Mouse (Mus musculus): Measurements from ENCODE around the gene Mical1. TPM values are rescaled to one million over a fixed set of nuclear protein-coding genes. Genes with fewer than 3 reads are reported as not detected.

The Mical1 gene
- total and polyA plus RNA-seq, 3 experiments, result 23.0 to 67.4 (median 36.3) TPM

GRCm38 (mm10) chr10:41519640-41520409 lies 43.7 kb downstream of the Mical1 start:
- in situ Hi-C loops (cut with MboI; ENCODE audit: low pct_ligation_motif_present, low pct_unique_long_range_greater_than_20kb, low sequenced_read_pairs), result loop anchor here (5.0 to 25.0 kb wide), 4 partner anchors 82 to 442 kb away; partner anchors contain the start of genes Cep57l1 and Sesn1

DNA sequence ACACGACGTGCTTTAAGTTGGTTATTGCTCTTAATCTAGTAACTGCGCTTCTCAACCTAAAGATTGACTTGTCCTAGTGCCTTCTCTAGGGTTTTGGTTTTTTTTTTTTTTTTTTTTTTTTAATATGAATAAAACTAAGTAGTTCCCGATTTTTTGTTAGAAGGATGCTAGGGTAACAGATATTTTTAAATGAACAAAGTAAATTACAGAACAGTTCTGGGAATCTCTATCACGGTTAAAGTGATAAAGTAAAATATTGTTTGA lies 44.2 kb downstream of the Mical1 start:
- H3K9me3 ChIP-seq (replicated peaks; ENCODE audit: low read length), result no peaks in the 10 kb centered on the region
- H3K36me3 ChIP-seq (replicated peaks in 1 of 2; ENCODE audit: control insufficient read depth in 1 of 2, insufficient read depth in 1 of 2, low read length in 1 of 2), result peaks cover 11 to 28% of the 10 kb centered on the region in 2 experiments
- TF ChIP-seq TBP (conservative IDR thresholded peaks at IDR 0.05; ENCODE audit: low read depth, low read length) (0 out of 2 replicates have a peak, but pooled peaks have one; percentile 7), CHD1 (IDR thresholded peaks at IDR 0.05; ENCODE audit: low read depth, low read length) (0 out of 2 replicates have a peak, but pooled peaks have one; percentile 67), RCOR1 (conservative IDR thresholded peaks at IDR 0.05; ENCODE audit: low read depth, low read length) (no peak), JUND (conservative IDR thresholded peaks at IDR 0.05; ENCODE audit: low read depth, low read length) (no peak)
- H3K4me1 ChIP-seq (ENCODE audit: control insufficient read depth in 1 of 2, insufficient read depth in 2 of 2), result peaks cover 12 to 48% of the 10 kb centered on the region in 2 experiments
- DNase-seq (ENCODE audit: extremely low read depth), result no peak
- peaks cover 44% of the 10 kb centered on the region for H3K79me2 ChIP-seq (replicated peaks; ENCODE audit: control insufficient read depth, extremely low read depth, insufficient read depth, poor library complexity, severe bottlenecking)
- peak overlapping the region; percentile 91 to 96 (median 94) for H3K4me3 ChIP-seq (replicated peaks in 1 of 3; ENCODE audit: low read depth in 2 of 3, low read length in 2 of 3, poor library complexity in 1 of 3)
- in situ Hi-C loops (cut with MboI; ENCODE audit: low pct_ligation_motif_present, low pct_unique_long_range_greater_than_20kb, low sequenced_read_pairs) (loop anchor here (5.0 to 25.0 kb wide), 3 partner anchors 82 to 442 kb away; partner anchors contain the start of genes Cep57l1 and Sesn1), dilution Hi-C loops (cut with MboI; ENCODE audit: extremely low pct_ligation_motif_present, extremely low pct_unique_long_range_greater_than_20kb, low sequenced_read_pairs) (no loop called here)
- H3K27me3 ChIP-seq (replicated peaks), result no peaks in the 10 kb centered on the region
- peak overlapping the region; percentile 88; the same call in 1 of the 2 replicates for H3K27ac ChIP-seq (ENCODE audit: insufficient read depth, low read depth)
- H3K9ac ChIP-seq (ENCODE audit: insufficient read depth, low read depth), result peak overlapping the region; percentile 85
- peak overlapping the region; percentile 68 for H3K4me2 ChIP-seq (ENCODE audit: insufficient read depth, low read depth, poor library complexity, severe bottlenecking)

More at GRCm38 (mm10) chr10:41519640-41520409, 43.7 kb downstream of the Mical1 start:
- peak; percentile 73 for DNase-seq (ENCODE audit: extremely low read depth)
- H3K4me1 ChIP-seq (ENCODE audit: control insufficient read depth in 1 of 2, insufficient read depth in 2 of 2), result peaks cover 15 to 48% of the 10 kb centered on the region in 2 experiments
- peaks cover 11 to 24% of the 10 kb centered on the region in 2 experiments for H3K36me3 ChIP-seq (replicated peaks in 1 of 2; ENCODE audit: control insufficient read depth in 1 of 2, insufficient read depth in 1 of 2, low read length in 1 of 2)
- no peak for TF ChIP-seq HCFC1 (IDR thresholded peaks at IDR 0.05; ENCODE audit: low read depth, low read length)
- TF ChIP-seq E2F4 (IDR thresholded peaks at IDR 0.05; ENCODE audit: insufficient replicate concordance, low read depth, low read length), result no peak
- TF ChIP-seq KAT2A (IDR thresholded peaks at IDR 0.05; ENCODE audit: insufficient replicate concordance, low read length), result no peak
- 0 out of 2 replicates have a peak, but pooled peaks have one; percentile 21 for TF ChIP-seq CHD1 (IDR thresholded peaks at IDR 0.05; ENCODE audit: low read depth, low read length)
- no peak for TF ChIP-seq JUND (conservative IDR thresholded peaks at IDR 0.05; ENCODE audit: low read depth, low read length)
- no peak for TF ChIP-seq MAFK (IDR thresholded peaks at IDR 0.05; ENCODE audit: insufficient replicate concordance, low read length)
- TF ChIP-seq MAZ (IDR thresholded peaks at IDR 0.05; ENCODE audit: low read depth, low read length), result 0 out of 2 replicates have a peak, but pooled peaks have one; percentile 7
- TF ChIP-seq NELFE (IDR thresholded peaks at IDR 0.05; ENCODE audit: low read depth, low read length), result no peak
- TF ChIP-seq ZMIZ1 (IDR thresholded peaks at IDR 0.05; ENCODE audit: low read depth, low read length), result no peak
- no peak for TF ChIP-seq PAX5 (IDR thresholded peaks at IDR 0.05; ENCODE audit: low read length)
- peak; percentile 44; the same call in 1 of the 2 replicates for TF ChIP-seq TBP (conservative IDR thresholded peaks at IDR 0.05; ENCODE audit: low read depth, low read length)
- no peak for TF ChIP-seq ZC3H11A (IDR thresholded peaks at IDR 0.05; ENCODE audit: low read depth, low read length)
- peak; percentile 77 for TF ChIP-seq UBTF (IDR thresholded peaks at IDR 0.05; ENCODE audit: low read depth, low read length)
- TF ChIP-seq MAX (IDR thresholded peaks at IDR 0.05; ENCODE audit: low read length), result no peak
- TF ChIP-seq BHLHE40 (IDR thresholded peaks at IDR 0.05; ENCODE audit: low read depth, low read length), result no peak
- no peak for TF ChIP-seq GABPA (IDR thresholded peaks at IDR 0.05; ENCODE audit: insufficient replicate concordance, low read depth, low read length)
- TF ChIP-seq SIN3A (IDR thresholded peaks at IDR 0.05; ENCODE audit: low read length), result peak; percentile 72
- no peak for TF ChIP-seq TCF12 (IDR thresholded peaks at IDR 0.05; ENCODE audit: low read depth, low read length)
- TF ChIP-seq MYC (IDR thresholded peaks at IDR 0.05; ENCODE audit: low read depth, low read length), result peak; percentile 40
- no peak; the same call in none of the 2 replicates for TF ChIP-seq MXI1 (IDR thresholded peaks at IDR 0.05; ENCODE audit: low read depth, low read length)
- no peak for TF ChIP-seq JUN (IDR thresholded peaks at IDR 0.05; ENCODE audit: insufficient read depth, low read depth, low read length)
- TF ChIP-seq EP300 (IDR thresholded peaks at IDR 0.05; ENCODE audit: low read length), result 0 out of 2 replicates have a peak, but pooled peaks have one; percentile 20
- TF ChIP-seq IRF4 (IDR thresholded peaks at IDR 0.05; ENCODE audit: low read depth, low read length), result peak; percentile 63
- no peaks in the 10 kb centered on the region for H3K27me3 ChIP-seq (replicated peaks)
- peak overlapping the region; percentile 88 for H3K27ac ChIP-seq (ENCODE audit: insufficient read depth, low read depth)
- peak overlapping the region; percentile 91 to 96 (median 94) for H3K4me3 ChIP-seq (replicated peaks in 1 of 3; ENCODE audit: low read depth in 2 of 3, low read length in 2 of 3, poor library complexity in 1 of 3)
- dilution Hi-C loops (cut with MboI; ENCODE audit: extremely low pct_ligation_motif_present, extremely low pct_unique_long_range_greater_than_20kb, low sequenced_read_pairs), result no loop called here
- H3K79me2 ChIP-seq (replicated peaks; ENCODE audit: control insufficient read depth, extremely low read depth, insufficient read depth, poor library complexity, severe bottlenecking), result peaks cover 41% of the 10 kb centered on the region
- H3K9me3 ChIP-seq (replicated peaks; ENCODE audit: low read length), result no peaks in the 10 kb centered on the region
- peak overlapping the region; percentile 68 for H3K4me2 ChIP-seq (ENCODE audit: insufficient read depth, low read depth, poor library complexity, severe bottlenecking)
- peak overlapping the region; percentile 85 for H3K9ac ChIP-seq (ENCODE audit: insufficient read depth, low read depth)

All from CH12.LX (cell line).